Mouse (Mus musculus): ENCODE data around the gene Abcc9. TPM values are rescaled to one million over a fixed set of nuclear protein-coding genes. Genes with fewer than 3 reads are reported as not detected.

Gene Abcc9
- total and polyA plus RNA-seq, 3 experiments = not detected

GRCm38 (mm10) chr6:142540561-142541160 lies 161.5 kb downstream of the Abcc9 start:
- dilution Hi-C loops (cut with MboI; ENCODE audit: extremely low pct_ligation_motif_present, extremely low pct_unique_long_range_greater_than_20kb, low sequenced_read_pairs) = no loop called here
- Histone ChIP-seq H3K9ac (ENCODE audit: insufficient read depth, low read depth) (no peak overlapping the region), H3K4me1 (ENCODE audit: control insufficient read depth in 1 of 2, insufficient read depth in 2 of 2) (no peaks in the 10 kb centered on the region), H3K4me2 (ENCODE audit: insufficient read depth, low read depth, poor library complexity, severe bottlenecking) (no peak overlapping the region), H3K36me3 (replicated peaks in 1 of 2; ENCODE audit: control insufficient read depth in 1 of 2, insufficient read depth in 1 of 2, low read length in 1 of 2) (no peaks in the 10 kb centered on the region), H3K27ac (ENCODE audit: insufficient read depth, low read depth) (no peak overlapping the region), H3K79me2 (replicated peaks; ENCODE audit: control insufficient read depth, extremely low read depth, insufficient read depth, poor library complexity, severe bottlenecking) (no peaks in the 10 kb centered on the region), H3K27me3 (replicated peaks) (no peaks in the 10 kb centered on the region), H3K9me3 (replicated peaks; ENCODE audit: low read length) (no peaks in the 10 kb centered on the region), H3K4me3 (replicated peaks in 1 of 3; ENCODE audit: low read depth in 2 of 3, low read length in 2 of 3, poor library complexity in 1 of 3) (no peak overlapping the region)
- in situ Hi-C loops (cut with MboI; ENCODE audit: low pct_ligation_motif_present, low pct_unique_long_range_greater_than_20kb, low sequenced_read_pairs) = no loop called here
- no peak for TF ChIP-seq MEF2A (IDR thresholded peaks at IDR 0.05; ENCODE audit: borderline replicate concordance, low read depth, low read length)
- TF ChIP-seq MXI1 (IDR thresholded peaks at IDR 0.05; ENCODE audit: low read depth, low read length) = no peak
- TF ChIP-seq RCOR1 (conservative IDR thresholded peaks at IDR 0.05; ENCODE audit: low read depth, low read length) = no peak
- TF ChIP-seq BHLHE40 (IDR thresholded peaks at IDR 0.05; ENCODE audit: low read depth, low read length) = no peak
- TF ChIP-seq IRF4 (IDR thresholded peaks at IDR 0.05; ENCODE audit: low read depth, low read length) = no peak
- TF ChIP-seq JUN (IDR thresholded peaks at IDR 0.05; ENCODE audit: insufficient read depth, low read depth, low read length) = no peak
- TF ChIP-seq MAX (IDR thresholded peaks at IDR 0.05; ENCODE audit: low read length) = no peak
- TF ChIP-seq TBP (conservative IDR thresholded peaks at IDR 0.05; ENCODE audit: low read depth, low read length) = no peak
- no peak for TF ChIP-seq POLR2AphosphoS2 (IDR thresholded peaks at IDR 0.05; ENCODE audit: low read depth, low read length)
- no peak for DNase-seq (ENCODE audit: extremely low read depth)

GRCm38 (mm10) chr6:142540131-142540530 lies 162.0 kb downstream of the Abcc9 start:
- in situ Hi-C loops (cut with MboI; ENCODE audit: low pct_ligation_motif_present, low pct_unique_long_range_greater_than_20kb, low sequenced_read_pairs) = no loop called here
- DNase-seq (ENCODE audit: extremely low read depth) = no peak
- Histone ChIP-seq H3K36me3 (replicated peaks in 1 of 2; ENCODE audit: control insufficient read depth in 1 of 2, insufficient read depth in 1 of 2, low read length in 1 of 2) (no peaks in the 10 kb centered on the region), H3K4me1 (ENCODE audit: control insufficient read depth in 1 of 2, insufficient read depth in 2 of 2) (no peaks in the 10 kb centered on the region), H3K79me2 (replicated peaks; ENCODE audit: control insufficient read depth, extremely low read depth, insufficient read depth, poor library complexity, severe bottlenecking) (no peaks in the 10 kb centered on the region), H3K9ac (ENCODE audit: insufficient read depth, low read depth) (no peak overlapping the region), H3K27me3 (replicated peaks) (no peaks in the 10 kb centered on the region), H3K4me2 (ENCODE audit: insufficient read depth, low read depth, poor library complexity, severe bottlenecking) (no peak overlapping the region), H3K4me3 (replicated peaks in 1 of 3; ENCODE audit: low read depth in 2 of 3, low read length in 2 of 3, poor library complexity in 1 of 3) (no peak overlapping the region), H3K27ac (ENCODE audit: insufficient read depth, low read depth) (no peak overlapping the region), H3K9me3 (replicated peaks; ENCODE audit: low read length) (no peaks in the 10 kb centered on the region)
- TF ChIP-seq ETS1 (conservative IDR thresholded peaks at IDR 0.05; ENCODE audit: low read depth, low read length) (no peak), BHLHE40 (IDR thresholded peaks at IDR 0.05; ENCODE audit: low read depth, low read length) (no peak), JUN (IDR thresholded peaks at IDR 0.05; ENCODE audit: insufficient read depth, low read depth, low read length) (no peak), JUND (conservative IDR thresholded peaks at IDR 0.05; ENCODE audit: low read depth, low read length) (no peak), CHD1 (IDR thresholded peaks at IDR 0.05; ENCODE audit: low read depth, low read length) (no peak), POLR2A (IDR thresholded peaks at IDR 0.05; ENCODE audit: low read depth, low read length) (no peak), MEF2A (IDR thresholded peaks at IDR 0.05; ENCODE audit: borderline replicate concordance, low read depth, low read length) (no peak), PAX5 (IDR thresholded peaks at IDR 0.05; ENCODE audit: low read length) (no peak), USF1 (IDR thresholded peaks at IDR 0.05; ENCODE audit: low read depth, low read length) (no peak)
- dilution Hi-C loops (cut with MboI; ENCODE audit: extremely low pct_ligation_motif_present, extremely low pct_unique_long_range_greater_than_20kb, low sequenced_read_pairs) = no loop called here
